Mouse (Mus musculus) Patski (cell line): ENCODE results near the gene Chd2. TPM values are rescaled to one million over a fixed set of nuclear protein-coding genes. Genes with fewer than 3 reads are reported as not detected.

ENCODE experiments used
- ATAC-seq: fragments of 100-300 bp; one replicate; pipeline ENCODE4 v1.8.0; 2021
- CTCF ChIA-PET: fragments of 350-600 bp; sonication (Branson Sonifier 250); formaldehyde crosslinking; loops from one replicate; lab custom pipeline; 2022; ENCODE audit warnings: inconsistent platforms; lab: Charles Lee
- POLR2A ChIA-PET: fragments of 350-600 bp; sonication (Branson Sonifier 250); formaldehyde crosslinking; loops from one replicate; lab custom pipeline; 2022; ENCODE audit warnings: antibody characterized with exemption, inconsistent platforms; lab: Charles Lee
- DNase-seq: peaks from one replicate; pipeline ENCODE4 v3.0.0-alpha.2; 2011; ENCODE audit warnings: low read depth, low spot score
- H3K27me3 ChIP-seq: fragments of 371-371 bp; one replicate; pipeline ENCODE4 v1.5.1; 2021
- CTCF ChIP-seq: fragments of 100-300 bp; IDR thresholded peaks from one replicate; pipeline ENCODE4 v1.5.1; 2021
- in situ Hi-C: fragments of 300-500 bp; cut with MboI; formaldehyde crosslinking; loops from 3 replicates; pipeline ENCODE4 v1.11.1; 2018; ENCODE audit warnings: low pct_unique_long_range_greater_than_20kb, mixed read lengths
- polyA plus RNA-seq: library from polyadenylated mRNA; unstranded; gene quantifications from one replicate; pipeline ENCODE4 v1.2.3, GENCODE M21; 2021

Chd2 gene
- polyA plus RNA-seq, 1 experiment from 2014 or later = 23.4 TPM

GRCm38 (mm10) chr7:73478157-73479058, 63.2 kb downstream of the Chd2 start:
- ChIA-PET POLR2A (interaction anchor here (0.6 kb wide), 1 partner anchor 10 kb away, joined by 3 read pairs; no protein-coding TSS in a partner anchor), CTCF (interaction anchor here (0.7 to 0.9 kb wide), 2 partner anchors 9 to 23 kb away, joined by 3 read pairs; no protein-coding TSS in a partner anchor)
- no peak for DNase-seq
- H3K27me3 ChIP-seq = no peaks in the 10 kb centered on the region
- TF ChIP-seq CTCF = no peak
- in situ Hi-C loops = no loop called here
- ATAC-seq = no peak

- no peak for TF ChIP-seq CTCF
- no peaks in the 10 kb centered on the region for H3K27me3 ChIP-seq
- ATAC-seq = no peak
- CTCF ChIA-PET = interaction anchor here (0.7 kb wide), 1 partner anchor 8 kb away, joined by 3 read pairs; no protein-coding TSS in a partner anchor
- POLR2A ChIA-PET = no interaction called here
- in situ Hi-C loops = no loop called here
- DNase-seq = no peak
These were observed 73.9 kb downstream of the Chd2 start for GRCm38 (mm10) chr7:73467741-73468140.

- ChIA-PET POLR2A (no interaction called here), CTCF (interaction anchor here (1.5 to 1.9 kb wide), 2 partner anchors 8 to 18 kb away, joined by 3 to 5 read pairs; no protein-coding TSS in a partner anchor)
- no peaks in the 10 kb centered on the region for H3K27me3 ChIP-seq
- in situ Hi-C loops = no loop called here
- DNase-seq (no peak), ATAC-seq (no peak)
- TF ChIP-seq CTCF = no peak
These were observed 78.1 kb downstream of the Chd2 start for GRCm38 (mm10) chr7:73463546-73463945.

GRCm38 (mm10) chr7:73454113-73454512, 87.5 kb downstream of the Chd2 start:
- ChIA-PET POLR2A (interaction anchor here (1.2 to 1.6 kb wide), 2 partner anchors 11 to 12 kb away, joined by 4 read pairs; no protein-coding TSS in a partner anchor), CTCF (interaction anchor here (1.4 kb wide), 1 partner anchor 10 kb away, joined by 3 read pairs; no protein-coding TSS in a partner anchor)
- ATAC-seq (no peak), DNase-seq (no peak)
- no peak for TF ChIP-seq CTCF
- in situ Hi-C loops = loop anchor here (5.0 kb wide), 1 partner anchor 183 kb away; no protein-coding TSS in a partner anchor
- H3K27me3 ChIP-seq = no peaks in the 10 kb centered on the region

- in situ Hi-C loops = loop anchor here (5.0 kb wide), 1 partner anchor 185 kb away; no protein-coding TSS in a partner anchor
- peak; percentile 15 for DNase-seq
- ChIA-PET POLR2A (no interaction called here), CTCF (interaction anchor here (0.8 kb wide), 1 partner anchor 20 kb away, joined by 3 read pairs; no protein-coding TSS in a partner anchor)
- no peaks in the 10 kb centered on the region for H3K27me3 ChIP-seq
- peak; percentile 75 for ATAC-seq
- TF ChIP-seq CTCF = no peak
These were observed 89.3 kb downstream of the Chd2 start for GRCm38 (mm10) chr7:73452187-73452808.

GRCm38 (mm10) chr7:73451594-73451993, 90.0 kb downstream of the Chd2 start:
- no peak for TF ChIP-seq CTCF
- DNase-seq (no peak), ATAC-seq (no peak)
- no peaks in the 10 kb centered on the region for H3K27me3 ChIP-seq
- POLR2A ChIA-PET = no interaction called here
- CTCF ChIA-PET = interaction anchor here (1.2 kb wide), 1 partner anchor 38 kb away, joined by 3 read pairs; no protein-coding TSS in a partner anchor
- in situ Hi-C loops = loop anchor here (5.0 kb wide), 1 partner anchor 186 kb away; no protein-coding TSS in a partner anchor

GRCm38 (mm10) chr7:73442246-73442645, 99.4 kb downstream of the Chd2 start:
- ATAC-seq (no peak), DNase-seq (no peak)
- no peak for TF ChIP-seq CTCF
- in situ Hi-C loops = loop anchor here (25.0 kb wide), 1 partner anchor 895 kb away; no protein-coding TSS in a partner anchor
- CTCF ChIA-PET = interaction anchor here (1.0 kb wide), 2 partner anchors 34 to 186 kb away, joined by 3 to 4 read pairs; no protein-coding TSS in a partner anchor
- H3K27me3 ChIP-seq = no peaks in the 10 kb centered on the region
- POLR2A ChIA-PET = no interaction called here

GRCm38 (mm10) chr7:73441802-73442201, 99.8 kb downstream of the Chd2 start:
- TF ChIP-seq CTCF = no peak
- H3K27me3 ChIP-seq = no peaks in the 10 kb centered on the region
- POLR2A ChIA-PET = no interaction called here
- in situ Hi-C loops = loop anchor here (25.0 kb wide), 1 partner anchor 895 kb away; no protein-coding TSS in a partner anchor
- DNase-seq (no peak), ATAC-seq (no peak)
- CTCF ChIA-PET = interaction anchor here (1.0 to 1.3 kb wide), 3 partner anchors 35 to 187 kb away, joined by 3 to 4 read pairs (median 3); no protein-coding TSS in a partner anchor

- ChIA-PET CTCF (interaction anchor here (0.8 to 1.4 kb wide), 4 partner anchors 8 to 1032 kb away, joined by 3 to 5 read pairs (median 3); no protein-coding TSS in a partner anchor), POLR2A (no interaction called here)
- TF ChIP-seq CTCF = peak; percentile 66
- in situ Hi-C loops = loop anchor here (25.0 kb wide), 1 partner anchor 902 kb away; no protein-coding TSS in a partner anchor
- ATAC-seq (no peak), DNase-seq (no peak)
- H3K27me3 ChIP-seq = no peaks in the 10 kb centered on the region
These were observed 105.9 kb downstream of the Chd2 start for GRCm38 (mm10) chr7:73435685-73436084.

GRCm38 (mm10) chr7:73434336-73434677, 107.3 kb downstream of the Chd2 start:
- ChIA-PET CTCF (interaction anchor here (0.6 to 1.1 kb wide), 3 partner anchors 12 to 29 kb away, joined by 3 read pairs; no protein-coding TSS in a partner anchor), POLR2A (no interaction called here)
- DNase-seq (no peak), ATAC-seq (no peak)
- TF ChIP-seq CTCF = no peak
- no peaks in the 10 kb centered on the region for H3K27me3 ChIP-seq
- in situ Hi-C loops = loop anchor here (25.0 kb wide), 1 partner anchor 903 kb away; no protein-coding TSS in a partner anchor
